Mouse (Mus musculus): ENCODE measurements at regions not wholly inside any gene's neighbourhood (a gene's known extent, or its start where the extent isn't known, plus 50 kb on each side); places are given as distances from the start of the nearest gene placed in this dataset.
A peak's percentile ranks its signal among the peaks of the same experiment; 100 is the strongest.

DNA sequence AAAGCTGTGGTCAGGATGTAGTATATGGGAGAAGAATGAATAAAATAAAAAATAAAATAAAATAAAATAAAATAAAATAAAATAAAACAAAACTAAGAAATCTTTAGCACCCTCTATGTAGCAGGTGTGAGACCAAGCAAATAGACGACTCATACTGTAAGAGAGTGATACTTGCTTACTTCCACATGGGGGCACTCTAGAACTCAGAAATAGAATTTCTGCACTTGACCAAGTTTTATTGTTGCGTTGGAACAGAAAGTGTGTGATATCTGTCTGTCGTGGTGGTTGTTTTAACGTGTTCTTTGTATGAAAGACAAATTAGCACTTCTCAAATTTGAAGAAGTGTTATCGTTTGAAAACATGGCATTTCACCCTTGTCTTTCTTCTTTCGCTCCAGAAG lies 125.4 kb downstream of the Dthd1 start:
- Histone ChIP-seq H3K4me3 (ENCODE audit: low read depth, low read length) (no peak overlapping the region), H3K36me3 (ENCODE audit: control insufficient read depth, insufficient read depth, low read length) (no peaks in the 10 kb centered on the region), H3K27ac (ENCODE audit: low read depth, low read length) (no peak overlapping the region), H3K27me3 (replicated peaks; ENCODE audit: control insufficient read depth, insufficient read depth, low read length) (no peaks in the 10 kb centered on the region), H3K4me1 (ENCODE audit: control insufficient read depth, insufficient read depth, low read length) (no peaks in the 10 kb centered on the region), H3K9ac (ENCODE audit: low read length) (no peak overlapping the region), H3K9me3 (replicated peaks; ENCODE audit: control insufficient read depth, low read length) (no peaks in the 10 kb centered on the region), H3K4me2 (ENCODE audit: low read length) (no peak overlapping the region)
- WGBS: 49% methylated on average over 6 of the region's 6 CpGs
- DNase-seq (ENCODE audit: low spot score) (peak; percentile 79), ATAC-seq (peak; percentile 73; the same call in 1 of the 2 replicates)
